Mouse (Mus musculus): ENCODE measurements at regions not wholly inside any gene's neighbourhood (a gene's known extent, or its start where the extent isn't known, plus 50 kb on each side); places are given as distances from the start of the nearest gene placed in this dataset.

GRCm38 (mm10) chr1:35851681-35852409, 216.4 kb upstream of the Hs6st1 start:
- no peak for TF ChIP-seq CTCF (IDR thresholded peaks at IDR 0.05; ENCODE audit: extremely low read depth, insufficient read depth, low read length)
- TF ChIP-seq POLR2A (IDR thresholded peaks at IDR 0.05; ENCODE audit: extremely low read depth, insufficient read depth, low read length) = no peak
